Mouse (Mus musculus) liver, embryonic 13.5 days (tissue): ENCODE measurements around the gene Radil. TPM values are rescaled to one million over a fixed set of nuclear protein-coding genes. Genes with fewer than 3 reads are reported as not detected.

ENCODE experiments used
- ATAC-seq: fragments of 200-750 bp; cut with Nextera tagmentation; 2 replicates; pipeline ENCODE4 v1.8.0; 2017; ENCODE audit warnings: low read depth, mild to moderate bottlenecking, moderate number of reproducible peaks, moderate library complexity
- DNase-seq: peaks from one replicate; pipeline ENCODE4 v3.0.0; 2022
- H3K27ac ChIP-seq: fragments of 300-500 bp; sonication (generic); 2 replicates; pipeline ENCODE4 v1.5.1; 2015; ENCODE audit warnings: moderate library complexity, mild to moderate bottlenecking, inconsistent platforms
- H3K27me3 ChIP-seq: fragments of 300-500 bp; sonication (generic); 2 replicates; pipeline ENCODE4 v1.6.1; 2015; ENCODE audit warnings: mild to moderate bottlenecking, inconsistent platforms
- H3K36me3 ChIP-seq: fragments of 300-500 bp; sonication (generic); 2 replicates; pipeline ENCODE4 v1.6.1; 2015; ENCODE audit warnings: mild to moderate bottlenecking, inconsistent platforms
- H3K4me1 ChIP-seq: fragments of 300-500 bp; sonication (generic); replicated peaks from 2 replicates; pipeline ENCODE4 v1.6.1; 2015; ENCODE audit warnings: inconsistent platforms
- H3K4me2 ChIP-seq: fragments of 300-500 bp; sonication (generic); 2 replicates; pipeline ENCODE4 v1.6.1; 2015; ENCODE audit warnings: inconsistent platforms, mild to moderate bottlenecking, moderate library complexity
- H3K4me3 ChIP-seq: fragments of 300-500 bp; sonication (generic); replicated peaks from 2 replicates; pipeline ENCODE4 v1.5.1; 2015; ENCODE audit warnings: mild to moderate bottlenecking, inconsistent platforms
- H3K9ac ChIP-seq: fragments of 300-500 bp; sonication (generic); 2 replicates; pipeline ENCODE4 v1.6.1; 2015; ENCODE audit warnings: mild to moderate bottlenecking, inconsistent platforms
- H3K9me3 ChIP-seq: fragments of 300-500 bp; sonication (generic); replicated peaks from 2 replicates; pipeline ENCODE4 v1.6.1; 2016; ENCODE audit warnings: inconsistent platforms
- WGBS: fragments of 180-500 bp; shearing (Covaris S2); methylation state at CpG from one replicate; pipeline ENCODE4 v1.1.7; 2015; ENCODE audit not compliant: insufficient replicate concordance; 5-methylcytosine and 5-hydroxymethylcytosine counted together
- polyA plus RNA-seq: library from polyadenylated mRNA; unstranded; fragments of >200 nt; fragmentation: Nextera tagmentation; extraction: Ambion mirVana; gene quantifications from 2 replicates; pipeline ENCODE4 v1.2.1, GENCODE M21; 2015

Radil gene
- polyA plus RNA-seq, 1 experiment from 2014 or later: 0.14 TPM

DNA sequence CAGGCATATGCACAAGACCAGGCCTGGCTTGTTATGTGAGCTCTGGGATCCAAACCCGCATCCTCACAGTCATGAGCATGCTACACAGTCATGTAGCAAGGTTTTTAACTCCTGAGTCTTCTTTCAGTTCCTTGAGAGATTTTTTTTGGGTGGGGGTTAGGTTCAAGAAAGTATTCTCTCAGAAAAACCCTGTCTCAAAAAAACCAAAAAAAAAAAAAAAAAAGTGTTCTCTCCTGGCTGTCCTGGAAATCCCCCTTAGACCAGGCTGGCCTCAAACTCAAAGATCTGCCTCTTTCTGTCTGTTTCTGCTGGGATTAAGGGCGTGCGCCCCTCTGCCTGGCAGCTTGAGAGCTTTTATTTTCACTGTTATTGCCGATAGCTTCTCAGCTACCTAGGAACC lies 15.5 kb downstream of the Radil start:
- no peak overlapping the region for H3K9ac ChIP-seq
- no peaks in the 10 kb centered on the region for H3K9me3 ChIP-seq
- H3K4me3 ChIP-seq: no peak overlapping the region
- no peaks in the 10 kb centered on the region for H3K36me3 ChIP-seq
- WGBS: 65% methylated on average over 4 of the region's 4 CpGs
- no peak for DNase-seq
- no peak for ATAC-seq
- no peak overlapping the region for H3K4me2 ChIP-seq
- H3K27me3 ChIP-seq: peaks cover 9% of the 10 kb centered on the region
- no peaks in the 10 kb centered on the region for H3K4me1 ChIP-seq
- H3K27ac ChIP-seq: no peak overlapping the region

DNA sequence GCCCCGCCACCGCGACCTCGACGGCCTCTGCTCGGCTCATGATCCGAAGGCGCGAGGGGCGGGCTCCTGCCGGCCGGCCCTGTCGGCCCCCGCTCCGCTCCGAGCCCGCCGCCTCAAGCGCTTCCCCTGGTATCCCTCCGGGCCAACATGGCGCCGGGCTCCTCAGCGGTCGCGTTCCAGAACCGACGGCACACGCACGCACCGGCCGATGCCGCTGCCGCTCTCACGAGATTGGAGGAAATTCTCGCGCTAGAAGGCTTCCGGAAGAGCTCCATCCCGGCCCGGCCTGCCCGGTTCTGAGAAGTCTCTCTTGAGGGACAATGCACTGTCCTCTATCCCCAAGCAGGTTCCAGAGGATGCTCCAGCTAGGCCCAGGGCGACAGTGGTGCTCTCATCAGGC lies 21.0 kb downstream of the Radil start, which contains the start of gene Papolb:
Gene Papolb (minus strand): TSS at position 162 of the 400 bp plus-strand sequence.
- no peak within 1 kb of the TSS for H3K4me3 ChIP-seq
- no peak for ATAC-seq
- WGBS: 36% methylated on average over 41 of the region's 41 CpGs
- no peak for DNase-seq
- 0 out of 2 replicates have a peak within 1 kb of the TSS, but pooled peaks have one; percentile 12 for H3K4me2 ChIP-seq
- no peaks in the 10 kb centered on the region for H3K36me3 ChIP-seq
- no peaks in the 10 kb centered on the region for H3K4me1 ChIP-seq
- no peak within 1 kb of the TSS for H3K9ac ChIP-seq
- peaks cover 36% of the 10 kb centered on the region for H3K27me3 ChIP-seq
- H3K9me3 ChIP-seq: no peaks in the 10 kb centered on the region
- no peak within 1 kb of the TSS for H3K27ac ChIP-seq

DNA sequence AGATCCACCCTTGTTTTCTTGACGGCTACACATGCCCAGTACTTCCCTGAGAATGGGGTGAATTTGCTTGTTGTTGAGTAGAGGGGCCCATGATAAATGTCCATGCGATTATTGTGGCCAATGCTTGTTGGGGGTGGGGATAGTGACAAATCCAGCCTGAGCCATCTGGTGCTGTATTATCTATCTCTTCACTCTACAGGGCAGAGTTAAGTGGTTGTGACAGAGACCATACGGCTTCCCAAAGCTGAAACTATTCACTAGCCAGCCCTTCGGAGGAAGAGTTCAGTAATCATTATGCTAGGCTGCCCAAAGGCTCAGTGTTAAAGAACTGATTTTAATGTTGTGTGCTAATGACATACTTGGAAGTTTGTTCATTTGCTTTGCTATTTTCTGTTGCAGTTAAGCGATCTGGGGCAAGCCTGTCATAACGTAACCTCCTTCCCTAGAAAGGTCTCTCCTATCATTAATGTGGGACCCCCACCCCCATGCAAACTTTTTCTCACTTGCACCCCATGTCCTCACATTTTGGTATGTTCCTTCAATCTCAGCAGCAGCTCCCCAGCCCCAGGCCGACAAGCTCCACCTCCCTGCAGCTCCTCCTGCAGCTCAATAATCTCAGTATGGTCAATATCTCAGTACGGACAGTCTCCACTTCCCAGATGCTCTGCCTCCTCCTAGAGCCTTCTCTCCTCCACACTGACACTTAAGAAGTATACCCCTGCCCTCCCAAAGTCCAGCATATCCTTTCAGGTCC lies 26.0 kb downstream of the Radil start:
- no peak for DNase-seq
- Histone ChIP-seq H3K4me1 (peaks cover 14% of the 10 kb centered on the region), H3K9ac (no peak overlapping the region), H3K4me2 (no peak overlapping the region), H3K9me3 (no peaks in the 10 kb centered on the region), H3K27ac (no peak overlapping the region), H3K4me3 (no peak overlapping the region), H3K27me3 (peaks cover 22% of the 10 kb centered on the region), H3K36me3 (no peaks in the 10 kb centered on the region)
- ATAC-seq: no peak
- WGBS: 68% methylated on average over 8 of the region's 8 CpGs

DNA sequence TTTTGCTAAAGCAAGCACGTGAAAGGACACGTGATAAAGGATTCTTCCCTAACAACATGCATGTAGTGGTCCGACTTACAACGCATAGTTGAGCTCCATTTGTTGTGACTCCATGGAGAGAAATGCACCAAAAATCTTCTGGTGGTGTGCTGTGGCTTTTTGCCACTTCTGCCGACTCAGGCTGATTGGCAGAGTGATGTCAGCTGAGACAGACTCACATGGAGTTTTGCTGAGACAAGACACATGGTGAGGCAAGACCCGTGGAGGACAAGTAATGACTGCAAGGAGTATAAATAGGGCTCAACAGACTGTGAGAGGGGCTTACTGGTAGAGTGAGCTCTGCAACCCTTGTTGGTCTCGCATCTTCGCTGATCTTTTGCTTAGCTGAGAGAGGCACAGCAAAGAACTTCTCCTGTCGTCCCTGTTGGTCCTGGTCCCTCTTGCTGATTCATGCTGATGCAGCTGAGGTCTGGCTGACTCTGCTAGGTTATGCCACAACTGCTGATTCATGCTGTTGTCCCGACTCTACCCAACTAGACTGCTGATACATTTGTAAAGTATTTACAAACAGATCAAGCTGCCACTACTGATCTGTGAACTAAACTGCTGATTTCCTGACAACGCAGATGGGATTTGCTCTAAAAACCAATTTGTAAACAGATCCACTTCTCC lies 29.6 kb downstream of the Radil start:
- H3K4me1 ChIP-seq: peaks cover 18% of the 10 kb centered on the region
- 54% methylated on average over 11 of the region's 11 CpGs for WGBS
- H3K9ac ChIP-seq: peak overlapping the region; percentile 26; the same call in 1 of the 2 replicates
- peak overlapping the region; percentile 27; the same call in 1 of the 2 replicates for H3K4me2 ChIP-seq
- H3K36me3 ChIP-seq: no peaks in the 10 kb centered on the region
- DNase-seq (peak; percentile 68), ATAC-seq (peak; percentile 95)
- no peak overlapping the region for H3K4me3 ChIP-seq
- H3K27me3 ChIP-seq: no peaks in the 10 kb centered on the region
- peak overlapping the region; percentile 83 for H3K27ac ChIP-seq
- no peaks in the 10 kb centered on the region for H3K9me3 ChIP-seq

DNA sequence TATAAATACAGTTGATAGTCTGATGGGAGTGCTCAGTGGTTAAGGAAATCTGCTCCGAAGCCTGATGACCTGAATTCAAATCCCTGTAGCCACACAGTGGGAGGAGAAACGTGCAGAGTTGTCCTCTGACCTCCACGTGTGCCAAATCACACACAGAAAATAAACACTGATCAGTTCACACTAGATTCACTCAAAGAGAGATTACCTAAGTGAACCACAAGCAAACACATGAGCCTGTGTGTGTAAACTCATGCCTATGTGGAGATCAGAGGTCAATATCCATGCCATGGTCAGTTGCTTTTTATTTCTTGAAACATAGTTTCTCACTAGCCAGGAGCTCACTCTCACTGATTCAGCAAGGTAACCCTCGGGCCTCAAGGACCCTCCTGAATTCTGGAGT lies 30.5 kb downstream of the Radil start:
- Histone ChIP-seq H3K4me1 (peaks cover 18% of the 10 kb centered on the region), H3K27me3 (no peaks in the 10 kb centered on the region), H3K4me3 (no peak overlapping the region), H3K9ac (no peak overlapping the region), H3K36me3 (no peaks in the 10 kb centered on the region), H3K4me2 (0 out of 2 replicates have a peak overlapping the region, but pooled peaks have one; percentile 27), H3K27ac (peak overlapping the region; percentile 83), H3K9me3 (no peaks in the 10 kb centered on the region)
- WGBS: 57% methylated on average over 4 of the region's 4 CpGs
- ATAC-seq (no peak), DNase-seq (no peak)

DNA sequence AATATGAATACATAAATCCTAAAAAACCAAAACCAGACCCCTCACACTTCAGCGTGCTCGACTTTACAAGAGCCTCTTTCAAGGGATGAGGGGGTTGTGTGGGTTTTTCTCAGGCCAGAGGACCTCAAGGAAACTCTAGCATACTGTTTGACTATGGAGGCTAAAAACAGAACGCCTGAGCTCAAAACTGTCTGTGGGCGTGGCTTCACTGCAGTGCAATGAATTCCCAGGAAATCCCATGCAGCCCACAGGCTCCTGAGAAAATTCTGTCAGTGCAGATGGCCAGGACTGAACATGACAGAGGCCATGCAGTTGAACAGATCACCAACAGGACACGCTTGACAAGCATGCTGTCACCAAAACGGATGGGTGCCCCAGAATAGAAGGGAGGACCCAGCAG lies 31.9 kb downstream of the Radil start:
- Histone ChIP-seq H3K4me2 (no peak overlapping the region), H3K27ac (no peak overlapping the region), H3K4me3 (no peak overlapping the region), H3K4me1 (peaks cover 18% of the 10 kb centered on the region), H3K9ac (no peak overlapping the region), H3K9me3 (no peaks in the 10 kb centered on the region), H3K27me3 (no peaks in the 10 kb centered on the region), H3K36me3 (no peaks in the 10 kb centered on the region)
- DNase-seq (no peak), ATAC-seq (no peak)
- WGBS: 47% methylated on average over 6 of the region's 6 CpGs

DNA sequence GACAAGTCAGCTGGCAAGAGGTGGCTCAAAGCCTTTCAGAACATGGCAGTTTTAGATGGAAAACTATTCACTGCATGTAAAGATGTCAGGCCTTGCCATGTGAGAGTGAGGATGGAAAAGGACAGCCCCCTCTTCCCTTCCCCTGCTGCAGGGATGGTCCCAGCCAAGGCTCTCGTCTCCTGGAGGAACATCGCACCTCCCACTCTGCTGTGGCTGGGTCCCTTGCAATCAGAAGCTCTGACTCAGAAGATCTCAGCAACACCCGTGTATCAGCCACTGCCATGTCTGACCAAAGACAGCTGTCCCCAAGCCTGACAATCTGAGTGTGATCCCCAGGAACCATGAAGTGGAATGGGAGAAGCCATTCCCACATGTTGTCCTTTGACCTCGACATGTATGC lies 38.8 kb downstream of the Radil start:
- ATAC-seq (no peak), DNase-seq (no peak)
- no peak overlapping the region for H3K4me3 ChIP-seq
- no peak overlapping the region for H3K9ac ChIP-seq
- 55% methylated on average over 4 of the region's 4 CpGs for WGBS
- H3K27me3 ChIP-seq: peaks cover 7% of the 10 kb centered on the region
- H3K27ac ChIP-seq: no peak overlapping the region
- H3K4me1 ChIP-seq: no peaks in the 10 kb centered on the region
- H3K4me2 ChIP-seq: no peak overlapping the region
- no peaks in the 10 kb centered on the region for H3K9me3 ChIP-seq
- H3K36me3 ChIP-seq: no peaks in the 10 kb centered on the region

DNA sequence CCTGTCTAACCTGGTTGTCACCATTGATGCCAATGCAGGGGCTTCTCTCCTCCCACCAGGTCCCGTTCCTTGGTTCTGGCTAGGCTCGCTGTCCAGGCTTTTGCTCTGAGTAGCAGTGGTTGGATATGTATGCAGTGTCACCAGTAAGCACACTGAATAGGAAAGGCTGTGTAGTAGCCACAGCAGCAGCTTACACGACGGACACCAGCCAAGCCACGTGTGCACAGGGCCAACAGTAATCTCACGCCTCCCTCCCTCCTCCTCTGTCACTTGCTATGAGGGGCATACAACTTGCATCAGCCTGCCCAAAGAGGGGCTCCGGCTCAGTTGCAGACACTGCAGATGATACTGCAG lies 40.9 kb downstream of the Radil start:
- Histone ChIP-seq H3K36me3 (no peaks in the 10 kb centered on the region), H3K4me3 (no peak overlapping the region), H3K27me3 (peaks cover 7% of the 10 kb centered on the region), H3K27ac (no peak overlapping the region), H3K4me2 (no peak overlapping the region), H3K9ac (no peak overlapping the region), H3K9me3 (no peaks in the 10 kb centered on the region), H3K4me1 (no peaks in the 10 kb centered on the region)
- DNase-seq: no peak
- 67% methylated on average over 7 of the region's 7 CpGs for WGBS
- ATAC-seq: no peak

DNA sequence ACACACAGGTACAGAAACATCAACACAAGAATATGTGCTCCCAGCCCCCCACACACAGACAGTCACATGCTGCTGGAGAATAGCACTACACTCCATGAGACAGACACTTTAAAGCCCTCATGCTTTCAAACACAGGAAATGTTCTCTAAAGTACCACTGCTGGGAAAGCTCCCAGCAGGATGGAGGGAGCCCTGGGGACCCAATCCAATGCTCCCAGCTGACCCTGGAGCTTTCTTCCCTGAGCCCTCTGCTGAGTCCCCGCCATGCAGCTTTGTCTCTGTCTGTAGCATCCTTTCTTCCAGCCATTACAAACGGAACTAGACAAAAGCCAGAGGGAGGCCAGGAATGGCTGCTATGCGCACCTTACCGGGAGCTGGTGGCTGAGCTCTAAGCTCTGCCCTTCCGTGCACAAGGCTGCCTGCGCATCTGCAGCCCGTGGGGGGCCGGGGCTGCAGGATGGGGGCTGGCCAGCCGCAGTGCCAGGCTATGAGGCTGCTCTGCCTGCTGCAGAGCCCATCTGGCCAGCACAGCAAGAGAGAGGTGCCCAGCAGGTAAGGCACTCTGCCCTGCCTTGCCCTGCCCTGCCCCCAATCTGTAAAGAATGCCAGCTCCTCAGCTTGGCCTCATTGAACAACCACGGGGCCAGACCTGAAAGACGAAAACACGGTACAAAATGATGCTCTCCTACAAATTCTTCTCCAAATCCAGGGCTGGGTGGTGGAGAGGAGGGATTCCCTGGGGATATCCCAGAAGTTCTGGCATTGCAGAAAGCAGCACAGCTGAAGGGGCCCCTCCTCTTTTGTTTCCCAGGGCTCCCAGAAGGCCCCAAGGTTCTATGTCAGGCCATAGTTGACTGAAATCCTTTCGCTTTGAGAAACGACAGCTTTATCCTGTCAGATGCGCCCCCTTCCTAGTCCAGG lies 41.5 kb downstream of the Radil start:
- peaks cover 7% of the 10 kb centered on the region for H3K27me3 ChIP-seq
- DNase-seq (no peak), ATAC-seq (no peak)
- H3K36me3 ChIP-seq: no peaks in the 10 kb centered on the region
- no peak overlapping the region for H3K4me2 ChIP-seq
- no peaks in the 10 kb centered on the region for H3K9me3 ChIP-seq
- no peak overlapping the region for H3K4me3 ChIP-seq
- no peak overlapping the region for H3K27ac ChIP-seq
- no peak overlapping the region for H3K9ac ChIP-seq
- 39% methylated on average over 15 of the region's 15 CpGs for WGBS
- no peaks in the 10 kb centered on the region for H3K4me1 ChIP-seq

DNA sequence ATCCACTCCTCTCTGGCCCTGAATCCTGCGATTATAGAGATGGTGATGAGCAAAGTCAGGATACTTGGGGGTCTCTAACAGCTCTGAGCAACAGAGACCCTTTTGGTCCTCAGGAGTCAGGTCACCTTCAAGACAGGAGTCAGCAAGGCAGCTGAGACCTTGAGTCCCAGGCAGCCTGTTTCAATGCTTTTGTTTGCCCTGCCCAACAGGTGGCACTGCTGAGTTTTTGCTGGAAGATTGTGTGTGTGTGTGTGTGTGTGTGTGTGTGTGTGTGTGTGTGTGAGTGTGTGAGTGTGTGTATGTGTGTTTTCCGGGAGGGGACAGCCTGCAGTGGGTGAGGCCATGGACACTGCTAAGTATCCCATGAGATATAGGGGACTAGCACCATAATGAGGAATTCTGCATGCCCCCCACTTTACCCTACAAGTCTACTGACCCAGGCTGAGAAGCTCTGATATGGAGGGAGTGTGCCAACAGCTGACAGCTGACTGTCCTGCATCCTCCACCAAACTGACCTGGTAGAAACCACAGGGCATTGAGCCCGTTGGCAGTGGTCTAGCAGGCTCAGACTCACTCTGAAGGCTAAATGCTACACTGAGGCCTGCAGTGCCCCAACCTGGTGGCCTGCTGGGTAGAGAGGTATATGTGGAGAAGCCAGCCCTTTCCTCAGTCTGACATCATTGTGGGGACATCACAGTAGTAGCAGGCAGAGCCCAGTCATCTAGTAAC lies 45.0 kb downstream of the Radil start:
- Histone ChIP-seq H3K4me3 (no peak overlapping the region), H3K9me3 (no peaks in the 10 kb centered on the region), H3K4me2 (no peak overlapping the region), H3K4me1 (no peaks in the 10 kb centered on the region), H3K27me3 (peaks cover 7% of the 10 kb centered on the region), H3K36me3 (no peaks in the 10 kb centered on the region), H3K9ac (no peak overlapping the region), H3K27ac (no peak overlapping the region)
- 43% methylated on average over 3 of the region's 3 CpGs for WGBS
- ATAC-seq (no peak), DNase-seq (no peak)

DNA sequence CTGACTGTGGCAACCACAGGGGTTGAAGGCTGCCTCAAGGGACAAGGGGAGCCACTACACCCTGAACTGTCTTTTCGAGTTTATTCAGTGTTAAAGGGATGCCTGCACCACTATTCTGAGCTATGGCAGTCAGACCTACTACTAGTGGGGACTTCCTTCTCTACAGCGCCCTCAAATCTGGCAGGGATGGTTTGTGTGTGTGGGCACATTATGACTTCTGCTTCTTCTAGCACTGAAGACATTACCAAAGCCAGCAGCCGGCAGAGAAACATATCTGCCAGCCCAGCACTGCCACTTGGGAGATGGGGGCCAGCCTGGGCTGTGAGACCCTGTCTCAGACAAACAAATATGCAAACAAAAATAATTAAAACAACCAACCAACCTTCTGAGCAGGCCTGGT lies 46.7 kb downstream of the Radil start:
- no peak overlapping the region for H3K4me3 ChIP-seq
- no peaks in the 10 kb centered on the region for H3K4me1 ChIP-seq
- H3K4me2 ChIP-seq: no peak overlapping the region
- 55% methylated on average over 3 of the region's 3 CpGs for WGBS
- H3K36me3 ChIP-seq: no peaks in the 10 kb centered on the region
- H3K9ac ChIP-seq: no peak overlapping the region
- no peak overlapping the region for H3K27ac ChIP-seq
- no peaks in the 10 kb centered on the region for H3K9me3 ChIP-seq
- DNase-seq: no peak
- ATAC-seq: no peak
- H3K27me3 ChIP-seq: peaks cover 5% of the 10 kb centered on the region
